Mouse (Mus musculus) heart, postnatal 0 days (tissue): Measurements from ENCODE around the gene Peg3. TPM values are rescaled to one million over a fixed set of nuclear protein-coding genes. Genes with fewer than 3 reads are reported as not detected.

Experiments used
- ATAC-seq: fragments of 200-750 bp; cut with Nextera tagmentation; 2 replicates; pipeline ENCODE4 v1.8.0; 2017; ENCODE audit warnings: low read depth, moderate number of reproducible peaks, moderate library complexity; ENCODE audit not compliant: insufficient read depth
- DNase-seq: peaks from one replicate; pipeline ENCODE4 v3.0.0-alpha.2; 2016; ENCODE audit warnings: low spot score
- H3K27ac ChIP-seq: fragments of 300-500 bp; sonication (generic); 2 replicates; pipeline ENCODE4 v1.5.1; 2014; ENCODE audit warnings: low read depth, mild to moderate bottlenecking
- H3K27me3 ChIP-seq: fragments of 300-500 bp; sonication (generic); 2 replicates; pipeline ENCODE4 v1.6.1; 2014; ENCODE audit warnings: low read length, mixed read lengths; ENCODE audit not compliant: control insufficient read depth, insufficient read depth
- H3K36me3 ChIP-seq: fragments of 300-500 bp; sonication (generic); replicated peaks from 2 replicates; pipeline ENCODE4 v1.6.1; 2014; ENCODE audit warnings: low read length, mixed read lengths; ENCODE audit not compliant: control insufficient read depth, insufficient read depth
- H3K4me1 ChIP-seq: fragments of 300-500 bp; sonication (generic); 2 replicates; pipeline ENCODE4 v1.6.1; 2014; ENCODE audit warnings: antibody characterized with exemption; ENCODE audit not compliant: control insufficient read depth, insufficient read depth
- H3K4me2 ChIP-seq: fragments of 300-500 bp; sonication (generic); 2 replicates; pipeline ENCODE4 v1.6.1; 2014; ENCODE audit warnings: low read depth, mild to moderate bottlenecking, low read length, moderate library complexity
- H3K4me3 ChIP-seq: fragments of 300-500 bp; sonication (generic); 2 replicates; pipeline ENCODE4 v1.5.1; 2014; ENCODE audit warnings: low read depth, low read length
- H3K9ac ChIP-seq: fragments of 300-500 bp; sonication (generic); replicated peaks from 2 replicates; pipeline ENCODE4 v1.6.1; 2014; ENCODE audit warnings: low read depth, low read length, mixed read lengths
- H3K9me3 ChIP-seq: fragments of 300-500 bp; sonication (generic); replicated peaks from 2 replicates; pipeline ENCODE4 v1.6.1; 2016; ENCODE audit warnings: low read length; ENCODE audit not compliant: control insufficient read depth
- CTCF ChIP-seq: IDR thresholded peaks from 2 replicates; pipeline ENCODE4 v1.5.1; 2016; ENCODE audit warnings: antibody characterized with exemption, control low read depth, low read depth
- EP300 ChIP-seq: IDR thresholded peaks from 2 replicates; pipeline ENCODE4 v1.6.1; 2016; ENCODE audit warnings: antibody characterized with exemption, low read depth
- WGBS: fragments of 180-500 bp; shearing (Covaris S2); extraction: QIAGEN DNeasy Blood & Tissue Kit; methylation state at CpG from one replicate; pipeline ENCODE4 v1.1.7; 2014; 5-methylcytosine and 5-hydroxymethylcytosine counted together
- polyA plus RNA-seq: library from polyadenylated mRNA; unstranded; fragments of >200 nt; fragmentation: Nextera tagmentation; extraction: Ambion mirVana; gene quantifications from 2 replicates; pipeline ENCODE4 v1.2.1, GENCODE M21; 2015
- total RNA-seq: library from RNA; depleted of rRNA; stranded (reverse); fragments of >200 nt; gene quantifications from 2 replicates; pipeline ENCODE4 v1.2.3, GENCODE M21; 2014; ENCODE audit warnings: low replicate concordance

Gene Peg3
- total and polyA plus RNA-seq, 2 experiments from 2014 or later: 28.5 to 53.7 TPM

DNA sequence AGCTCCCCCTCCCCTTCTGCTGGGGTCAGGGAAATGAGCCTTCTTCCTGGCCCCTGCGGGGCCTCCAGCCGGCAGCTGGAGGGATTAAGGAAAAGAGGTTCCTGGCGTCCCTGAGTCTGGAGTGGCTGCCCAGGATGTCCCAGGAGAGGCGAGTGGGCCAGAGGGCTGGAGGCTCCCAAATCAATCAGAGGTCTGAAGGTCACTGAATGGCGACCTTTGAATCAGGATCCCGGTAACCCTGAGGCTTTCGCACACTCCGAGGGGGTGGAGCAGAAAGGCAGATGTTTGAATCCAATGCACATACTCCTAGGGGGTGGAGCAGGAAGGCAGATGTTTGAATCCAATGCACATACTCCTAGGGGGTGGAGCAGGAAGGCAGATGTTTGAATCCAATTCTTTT, 40.1 kb upstream of the Peg3 start:
- H3K9me3 ChIP-seq: no peaks in the 10 kb centered on the region
- peaks cover 4% of the 10 kb centered on the region; the same call in 1 of the 2 replicates for H3K4me1 ChIP-seq
- no peaks in the 10 kb centered on the region for H3K36me3 ChIP-seq
- TF ChIP-seq CTCF (no peak), EP300 (no peak)
- no peak overlapping the region for H3K4me2 ChIP-seq
- 6% methylated on average over 8 of the region's 8 CpGs for WGBS
- no peak for DNase-seq
- 0 out of 2 replicates have a peak, but pooled peaks have one; percentile 36 for ATAC-seq
- H3K27me3 ChIP-seq: no peaks in the 10 kb centered on the region
- H3K9ac ChIP-seq: no peak overlapping the region
- no peak overlapping the region for H3K4me3 ChIP-seq
- peak overlapping the region; percentile 51; the same call in 1 of the 2 replicates for H3K27ac ChIP-seq

DNA sequence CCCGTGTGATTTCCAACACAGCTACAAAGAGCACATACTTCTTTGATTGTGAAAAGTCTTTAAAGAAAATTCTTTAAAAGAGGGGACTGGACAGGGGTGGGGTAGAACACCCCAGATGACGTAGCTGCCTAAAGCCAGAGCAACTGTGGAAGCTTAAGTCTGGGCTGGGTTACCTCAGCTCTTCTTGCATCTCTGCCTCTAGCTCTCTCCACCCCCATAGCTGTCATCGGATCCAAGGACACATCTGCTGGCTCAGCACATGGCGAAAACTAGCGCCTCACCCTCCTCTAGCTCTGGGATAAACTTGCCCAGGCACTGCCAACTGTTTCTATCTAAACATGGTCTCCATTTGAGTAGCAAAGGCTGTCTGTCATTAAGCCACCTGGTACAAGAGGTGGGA, 35.0 kb upstream of the Peg3 start:
- DNase-seq: peak; percentile 50

DNA sequence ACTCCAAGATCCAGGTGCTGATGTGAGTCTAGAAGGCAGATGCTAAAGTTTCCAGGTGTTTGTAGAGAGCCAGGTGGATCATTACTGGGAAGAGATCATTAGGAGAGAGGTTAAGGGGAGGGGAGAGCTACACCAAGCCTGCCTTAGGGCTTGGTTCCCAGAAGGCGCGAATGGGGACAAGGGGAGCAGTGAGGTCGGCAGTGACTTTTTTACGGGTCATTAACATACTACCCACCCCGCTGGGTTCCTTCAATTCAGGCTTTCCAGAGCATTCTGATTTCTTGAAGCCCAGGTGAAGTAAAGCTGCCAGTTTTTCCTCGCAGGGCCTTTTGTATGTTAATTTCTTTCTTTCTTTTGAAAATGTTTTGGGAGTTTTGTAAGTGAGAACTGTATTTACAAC, 29.9 kb upstream of the Peg3 start:
- no peaks in the 10 kb centered on the region for H3K36me3 ChIP-seq
- no peak for ATAC-seq
- H3K4me2 ChIP-seq: no peak overlapping the region
- H3K27me3 ChIP-seq: no peaks in the 10 kb centered on the region
- H3K4me3 ChIP-seq: no peak overlapping the region
- TF ChIP-seq CTCF (no peak), EP300 (no peak)
- WGBS: 71% methylated on average over 6 of the region's 6 CpGs
- H3K9ac ChIP-seq: no peak overlapping the region
- no peak overlapping the region for H3K27ac ChIP-seq
- DNase-seq: no peak
- no peaks in the 10 kb centered on the region for H3K4me1 ChIP-seq
- H3K9me3 ChIP-seq: no peaks in the 10 kb centered on the region

More for the DNA sequence above, 35.0 kb upstream of the Peg3 start:
- WGBS: 28% methylated on average over 5 of the region's 5 CpGs
- TF ChIP-seq CTCF: no peak
- TF ChIP-seq EP300: no peak
- no peaks in the 10 kb centered on the region for H3K36me3 ChIP-seq
- H3K27me3 ChIP-seq: no peaks in the 10 kb centered on the region
- no peak overlapping the region for H3K4me3 ChIP-seq
- H3K9ac ChIP-seq: no peak overlapping the region
- H3K9me3 ChIP-seq: no peaks in the 10 kb centered on the region
- peaks cover 2% of the 10 kb centered on the region; the same call in 1 of the 2 replicates for H3K4me1 ChIP-seq
- no peak overlapping the region for H3K27ac ChIP-seq
- no peak overlapping the region for H3K4me2 ChIP-seq
- ATAC-seq: no peak; the same call in 1 of the 2 replicates

DNA sequence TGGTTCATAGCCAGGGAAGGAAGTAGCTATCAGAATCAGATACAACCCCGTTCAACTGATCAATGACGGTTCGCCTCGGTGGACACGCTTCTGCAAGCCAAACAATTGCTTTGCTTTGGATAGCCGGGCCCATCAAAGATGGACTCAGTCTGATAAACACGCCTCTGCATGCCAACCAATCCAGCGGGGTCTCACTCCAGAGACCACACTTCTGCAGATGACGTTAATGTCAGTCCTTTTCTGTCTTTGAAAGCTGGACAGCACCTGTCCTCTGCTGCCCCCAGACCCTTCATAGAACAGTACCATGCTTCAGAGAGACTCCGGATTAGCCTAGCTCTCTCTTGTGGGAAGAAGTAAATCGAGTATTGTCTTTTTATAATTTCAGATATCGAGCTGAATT, 29.5 kb upstream of the Peg3 start:
- WGBS: 65% methylated on average over 12 of the region's 12 CpGs
- no peak overlapping the region for H3K4me2 ChIP-seq
- H3K9me3 ChIP-seq: no peaks in the 10 kb centered on the region
- H3K27me3 ChIP-seq: no peaks in the 10 kb centered on the region
- ATAC-seq (no peak), DNase-seq (no peak)
- no peaks in the 10 kb centered on the region for H3K36me3 ChIP-seq
- H3K27ac ChIP-seq: no peak overlapping the region
- no peak for TF ChIP-seq CTCF
- TF ChIP-seq EP300: no peak
- no peaks in the 10 kb centered on the region for H3K4me1 ChIP-seq
- no peak overlapping the region for H3K9ac ChIP-seq
- no peak overlapping the region for H3K4me3 ChIP-seq

DNA sequence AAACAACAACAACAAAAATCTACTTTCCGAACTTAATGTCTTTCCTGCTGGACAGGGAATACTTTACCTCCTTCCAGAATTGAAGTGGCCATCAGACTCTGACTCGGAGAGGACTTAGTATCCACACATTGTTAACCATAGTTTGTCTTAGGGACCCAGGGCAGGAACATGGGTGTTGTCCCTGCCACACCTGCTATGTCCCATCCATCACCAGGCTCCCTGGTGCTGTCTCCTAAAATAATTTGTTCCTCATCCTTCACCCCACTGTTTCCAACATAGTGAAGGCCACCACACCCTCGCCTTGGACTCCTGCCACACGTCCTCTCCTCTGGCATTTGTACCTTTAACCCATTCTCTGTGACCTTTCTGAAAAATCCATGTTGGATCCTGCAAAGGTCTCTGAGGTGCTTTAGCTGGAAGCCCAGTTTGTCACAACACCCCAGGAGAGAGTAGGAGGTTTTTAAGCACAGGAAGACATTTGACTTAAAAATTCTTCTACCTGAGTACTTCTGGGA, 26.6 kb upstream of the Peg3 start:
- Histone ChIP-seq H3K36me3 (no peaks in the 10 kb centered on the region), H3K4me3 (no peak overlapping the region), H3K4me2 (no peak overlapping the region), H3K9ac (no peak overlapping the region), H3K4me1 (no peaks in the 10 kb centered on the region), H3K27ac (no peak overlapping the region), H3K27me3 (no peaks in the 10 kb centered on the region), H3K9me3 (no peaks in the 10 kb centered on the region)
- TF ChIP-seq EP300: no peak
- no peak for TF ChIP-seq CTCF
- DNase-seq: no peak
- ATAC-seq: no peak
- WGBS: 61% methylated on average over 4 of the region's 4 CpGs

DNA sequence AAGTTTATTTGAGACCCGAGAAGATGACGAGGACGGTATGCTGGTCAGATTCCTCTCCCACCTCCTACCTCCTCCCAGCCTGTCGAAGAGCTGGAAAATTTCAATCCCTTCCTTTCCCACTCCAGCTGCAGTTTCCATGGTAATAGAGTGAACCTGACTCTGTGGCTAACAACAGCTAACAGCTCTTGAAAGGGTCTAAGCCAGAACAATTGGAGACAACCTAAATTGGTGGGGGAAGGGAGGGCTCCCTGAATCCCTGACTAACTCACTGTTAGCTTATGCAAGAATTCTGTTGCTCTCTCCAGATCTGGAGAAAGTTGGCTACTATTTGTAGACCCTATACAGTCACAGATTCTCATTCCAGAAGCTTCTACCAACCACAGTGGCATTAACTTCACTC, 23.2 kb upstream of the Peg3 start:
- H3K27ac ChIP-seq: no peak overlapping the region
- ATAC-seq (no peak), DNase-seq (no peak)
- H3K36me3 ChIP-seq: no peaks in the 10 kb centered on the region
- no peaks in the 10 kb centered on the region for H3K9me3 ChIP-seq
- H3K27me3 ChIP-seq: no peaks in the 10 kb centered on the region
- H3K9ac ChIP-seq: no peak overlapping the region
- no peak overlapping the region for H3K4me2 ChIP-seq
- H3K4me3 ChIP-seq: no peak overlapping the region
- WGBS: 41% methylated on average over 4 of the region's 4 CpGs
- no peaks in the 10 kb centered on the region for H3K4me1 ChIP-seq
- no peak for TF ChIP-seq CTCF
- no peak for TF ChIP-seq EP300
